Mouse (Mus musculus) limb, embryonic 10.5 days (tissue): Measurements from ENCODE around the gene Ctdnep1. TPM values are rescaled to one million over a fixed set of nuclear protein-coding genes. Genes with fewer than 3 reads are reported as not detected.

Experiments used
- DNase-seq: peaks from one replicate; pipeline ENCODE4 v3.0.0-alpha.2; 2017; ENCODE audit warnings: low spot score
- H3K27ac ChIP-seq: fragments of 300-500 bp; sonication (generic); 2 replicates; pipeline ENCODE4 v1.5.1; 2016; ENCODE audit warnings: mild to moderate bottlenecking
- H3K27me3 ChIP-seq: fragments of 300-500 bp; sonication (generic); 2 replicates; pipeline ENCODE4 v1.6.1; 2016; ENCODE audit warnings: low read depth, mild to moderate bottlenecking; ENCODE audit not compliant: poor library complexity, severe bottlenecking
- H3K36me3 ChIP-seq: fragments of 300-500 bp; sonication (generic); 2 replicates; pipeline ENCODE4 v1.6.1; 2016; ENCODE audit warnings: mild to moderate bottlenecking, moderate library complexity
- H3K4me1 ChIP-seq: fragments of 300-500 bp; sonication (generic); 2 replicates; pipeline ENCODE4 v1.6.1; 2016
- H3K4me3 ChIP-seq: fragments of 300-500 bp; sonication (generic); 2 replicates; pipeline ENCODE4 v1.5.1; 2016; ENCODE audit warnings: mild to moderate bottlenecking, moderate library complexity
- H3K9me3 ChIP-seq: fragments of 300-500 bp; sonication (generic); replicated peaks from 2 replicates; pipeline ENCODE4 v1.6.1; 2016; ENCODE audit warnings: mild to moderate bottlenecking
- WGBS: fragments of 180-500 bp; shearing (Covaris S2); methylation state at CpG from one replicate; pipeline ENCODE4 v1.1.7; 2016; 5-methylcytosine and 5-hydroxymethylcytosine counted together
- microRNA counts: library from miRNA; unstranded; fragments of <30 nt; microRNA quantifications from one replicate; lab custom pipeline; 2017
- microRNA-seq: library from miRNA; unstranded; fragments of <30 nt; microRNA quantifications from one replicate; pipeline ENCODE4, GENCODE M21; 2017
- polyA plus RNA-seq: library from polyadenylated mRNA; unstranded; fragments of >200 nt; fragmentation: Nextera tagmentation; extraction: Ambion mirVana; gene quantifications from 2 replicates; pipeline ENCODE4 v1.2.1, GENCODE M21; 2016

Ctdnep1 gene
- polyA plus RNA-seq, 1 experiment from 2014 or later, result 24.8 TPM

- no peaks in the 10 kb centered on the region for H3K27me3 ChIP-seq
- H3K36me3 ChIP-seq, result peaks cover 93% of the 10 kb centered on the region
- H3K9me3 ChIP-seq, result no peaks in the 10 kb centered on the region
- H3K4me3 ChIP-seq, result no peak overlapping the region
- WGBS, result 77% methylated on average over 7 of the region's 7 CpGs
- DNase-seq, result no peak
- H3K4me1 ChIP-seq, result 0 out of 2 replicates have a peak, but pooled peaks cover 2% of the 10 kb centered on the region
- no peak overlapping the region for H3K27ac ChIP-seq
Observed at GRCm38 (mm10) chr11:70038174-70038573, 57.2 kb downstream of the Ctdnep1 start.

- Histone ChIP-seq H3K36me3 (peaks cover 93% of the 10 kb centered on the region), H3K27me3 (no peaks in the 10 kb centered on the region), H3K4me1 (0 out of 2 replicates have a peak, but pooled peaks cover 3% of the 10 kb centered on the region), H3K9me3 (no peaks in the 10 kb centered on the region), H3K27ac (no peak overlapping the region), H3K4me3 (no peak overlapping the region)
- no peak for DNase-seq
- 94% methylated on average over 10 of the region's 10 CpGs for WGBS
Observed at GRCm38 (mm10) chr11:70039631-70040030, 58.7 kb downstream of the Ctdnep1 start.

- Histone ChIP-seq H3K27me3 (no peaks in the 10 kb centered on the region), H3K36me3 (peaks cover 92% of the 10 kb centered on the region), H3K4me3 (no peak overlapping the region), H3K4me1 (0 out of 2 replicates have a peak, but pooled peaks cover 6% of the 10 kb centered on the region), H3K27ac (no peak overlapping the region), H3K9me3 (no peaks in the 10 kb centered on the region)
- 95% methylated on average over 7 of the region's 7 CpGs for WGBS
- DNase-seq, result no peak
Observed at GRCm38 (mm10) chr11:70040184-70040583, 59.2 kb downstream of the Ctdnep1 start.

MicroRNA genes within 50 kb of the gene (microRNA counts, 519-probe panel; counts per million panel counts)
- microRNA mmu-miR-324-3p (lab: Ali Mortazavi, UCI), result 684 counts per million, percentile 72 among the panel's probes with 10 or more counts
- microRNA mmu-miR-324-5p (lab: Ali Mortazavi, UCI), result 684 counts per million, percentile 72 among the panel's probes with 10 or more counts

Small RNAs within 50 kb of the gene (microRNA-seq; reads per million reads assigned to microRNA genes)
- not detected for gene Gm44349
- 2,738 reads per million, percentile 85 among the genes with 10 or more reads in this experiment for gene Mir324

Other genes with a start within 250 kb of the Ctdnep1 start
- gene Polr2a, start 222.5 kb upstream of the Ctdnep1 start, polyA plus RNA-seq, result 41.8 and 47.0 TPM in 2 replicates
- gene Slc35g3, start 219.2 kb upstream of the Ctdnep1 start, polyA plus RNA-seq, result 0.09 and 0.10 TPM in 2 replicates
- 0.25 and 0.59 TPM in 2 replicates for gene Zbtb4, start 215.2 kb upstream of the Ctdnep1 start, polyA plus RNA-seq
- 0.87 and 2.5 TPM in 2 replicates for gene Chrnb1, start 185.2 kb upstream of the Ctdnep1 start, polyA plus RNA-seq
- gene Fgf11, start 179.3 kb upstream of the Ctdnep1 start, polyA plus RNA-seq, result 0.40 and 0.55 TPM in 2 replicates
- gene Tmem102, start 175.5 kb upstream of the Ctdnep1 start, polyA plus RNA-seq, result 1.4 and 1.5 TPM in 2 replicates
- gene Gm39566, start 165.9 kb upstream of the Ctdnep1 start, polyA plus RNA-seq, result not detected in 2 replicates
- not detected in 2 replicates for gene Spem2, start 162.7 kb upstream of the Ctdnep1 start, polyA plus RNA-seq
- not detected in 2 replicates for gene Spem1, start 159.0 kb upstream of the Ctdnep1 start, polyA plus RNA-seq
- 2.2 and 3.5 TPM in 2 replicates for gene Nlgn2, start 143.4 kb upstream of the Ctdnep1 start, polyA plus RNA-seq
- gene Tmem256, start 142.6 kb upstream of the Ctdnep1 start, polyA plus RNA-seq, result 269 and 280 TPM in 2 replicates
- 96.7 and 117 TPM in 2 replicates for gene Plscr3, start 134.8 kb upstream of the Ctdnep1 start, polyA plus RNA-seq
- gene Tnk1, start 122.4 kb upstream of the Ctdnep1 start, polyA plus RNA-seq, result 1.1 TPM in 2 replicates
- not detected in 2 replicates for gene Tmem95, start 103.1 kb upstream of the Ctdnep1 start, polyA plus RNA-seq
- gene Kctd11, start 99.8 kb upstream of the Ctdnep1 start, polyA plus RNA-seq, result 6.1 and 6.4 TPM in 2 replicates
- 0.93 and 1.7 TPM in 2 replicates for gene Acap1, start 85.6 kb upstream of the Ctdnep1 start, polyA plus RNA-seq
- 20.2 and 25.8 TPM in 2 replicates for gene 2810408A11Rik, start 80.2 kb upstream of the Ctdnep1 start, polyA plus RNA-seq
- gene Neurl4, start 80.1 kb upstream of the Ctdnep1 start, polyA plus RNA-seq, result 12.6 and 13.3 TPM in 2 replicates
- gene Gps2, start 67.3 kb upstream of the Ctdnep1 start, polyA plus RNA-seq, result 77.7 and 91.6 TPM in 2 replicates
- gene Eif5a, start 59.2 kb upstream of the Ctdnep1 start, polyA plus RNA-seq, result 3,029 and 3,766 TPM in 2 replicates
- gene Ybx2, start 45.4 kb upstream of the Ctdnep1 start, polyA plus RNA-seq, result 6.1 TPM in 2 replicates
- 19.9 and 29.3 TPM in 2 replicates for gene Slc2a4, start 33.0 kb upstream of the Ctdnep1 start, polyA plus RNA-seq
- 28.7 and 35.4 TPM in 2 replicates for gene Cldn7, start 16.4 kb upstream of the Ctdnep1 start, polyA plus RNA-seq
- gene Elp5, start 1.4 kb downstream of the Ctdnep1 start, polyA plus RNA-seq, result 154 and 176 TPM in 2 replicates
- gene Gabarap, start 10.0 kb downstream of the Ctdnep1 start, polyA plus RNA-seq, result 280 and 332 TPM in 2 replicates
- 101 and 106 TPM in 2 replicates for gene Phf23, start 14.6 kb downstream of the Ctdnep1 start, polyA plus RNA-seq
- gene Dvl2, start 19.4 kb downstream of the Ctdnep1 start, polyA plus RNA-seq, result 65.2 and 70.6 TPM in 2 replicates
- gene Acadvl, start 34.3 kb downstream of the Ctdnep1 start, polyA plus RNA-seq, result 36.4 and 52.1 TPM in 2 replicates
- 8.8 and 12.9 TPM in 2 replicates for gene Dlg4, start 35.8 kb downstream of the Ctdnep1 start, polyA plus RNA-seq
- gene Asgr1, start 72.9 kb downstream of the Ctdnep1 start, polyA plus RNA-seq, result 0.71 and 0.74 TPM in 2 replicates
- not detected in 2 replicates for gene Asgr2, start 111.5 kb downstream of the Ctdnep1 start, polyA plus RNA-seq
- gene Mgl2, start 149.2 kb downstream of the Ctdnep1 start, polyA plus RNA-seq, result 0.10 and 0.16 TPM in 2 replicates
- gene Clec10a, start 175.0 kb downstream of the Ctdnep1 start, polyA plus RNA-seq, result not detected in 2 replicates
- gene Slc16a11, start 231.6 kb downstream of the Ctdnep1 start, polyA plus RNA-seq, result 0.84 and 1.6 TPM in 2 replicates
- 11.6 and 16.3 TPM in 2 replicates for gene Slc16a13, start 239.9 kb downstream of the Ctdnep1 start, polyA plus RNA-seq
- gene Bcl6b, start 248.6 kb downstream of the Ctdnep1 start, polyA plus RNA-seq, result 5.6 and 7.5 TPM in 2 replicates